Mouse (Mus musculus) CH12.LX (cell line): Measurements from ENCODE around the gene Gtf2h1. TPM values are rescaled to one million over a fixed set of nuclear protein-coding genes. Genes with fewer than 3 reads are reported as not detected.
"Not testable (repeated sequence)": the region's sequence is repeated elsewhere in the genome, so short reads cannot be mapped to it uniquely, and the experiment has no call there.

Source experiments
- DNase-seq: peaks from one replicate; pipeline ENCODE4 v3.0.0-alpha.2; 2013; ENCODE audit errors: extremely low read depth
- H3K27ac ChIP-seq: 2 replicates; pipeline ENCODE4 v1.5.1; 2012; ENCODE audit warnings: low read depth, mild to moderate bottlenecking, control low read depth, moderate library complexity; ENCODE audit not compliant: insufficient read depth
- H3K27me3 ChIP-seq: replicated peaks from 2 replicates; pipeline ENCODE3; 2012; ENCODE audit warnings: inconsistent platforms
- H3K36me3 ChIP-seq, 2 experiments: replicated peaks in 1 of 2; 2 replicates each; pipeline versions ENCODE3 to v1.6.1; 2012; ENCODE audit warnings: inconsistent platforms in 1 of 2, low read length in 1 of 2, mild to moderate bottlenecking in 1 of 2, mixed read lengths in 1 of 2, moderate library complexity in 1 of 2; ENCODE audit not compliant: control insufficient read depth in 1 of 2, insufficient read depth in 1 of 2
- H3K4me1 ChIP-seq, 2 experiments: 2 replicates each; pipeline ENCODE4 v1.6.1; 2012; ENCODE audit warnings: inconsistent platforms in 1 of 2, moderate library complexity in 1 of 2; ENCODE audit not compliant: insufficient read depth in 2 of 2, control insufficient read depth in 1 of 2
- H3K4me2 ChIP-seq: 2 replicates; pipeline ENCODE4 v1.6.1; 2012; ENCODE audit warnings: low read depth, mild to moderate bottlenecking, control low read depth; ENCODE audit not compliant: poor library complexity, insufficient read depth, severe bottlenecking
- H3K4me3 ChIP-seq, 3 experiments: fragments of 150-350 bp in 1 of 3; sonication (generic) in 1 of 3; replicated peaks in 1 of 3; 2 replicates each; pipeline versions ENCODE3 to v1.5.1; 2011 to 2012; ENCODE audit warnings: low read depth in 2 of 3, low read length in 2 of 3, mild to moderate bottlenecking in 2 of 3, moderate library complexity in 2 of 3, control low read depth in 1 of 3, improper control_type of control experiment in 1 of 3, inconsistent platforms in 1 of 3, mixed read lengths in 1 of 3; ENCODE audit not compliant: poor library complexity in 1 of 3
- H3K79me2 ChIP-seq: replicated peaks from 2 replicates; pipeline ENCODE4 v1.6.1; 2012; ENCODE audit warnings: mild to moderate bottlenecking, moderate library complexity; ENCODE audit not compliant: control insufficient read depth, poor library complexity, insufficient read depth, severe bottlenecking; ENCODE audit errors: extremely low read depth
- H3K9ac ChIP-seq: 2 replicates; pipeline ENCODE4 v1.6.1; 2012; ENCODE audit warnings: low read depth, mild to moderate bottlenecking, control low read depth, moderate library complexity; ENCODE audit not compliant: insufficient read depth
- H3K9me3 ChIP-seq: replicated peaks from 2 replicates; pipeline ENCODE3; 2012; ENCODE audit warnings: low read length, inconsistent platforms, mixed read lengths
- BHLHE40 ChIP-seq: IDR thresholded peaks from 2 replicates; pipeline ENCODE4 v1.6.1; 2011; ENCODE audit warnings: mild to moderate bottlenecking, low read depth, low read length, improper control_type of control experiment
- CHD1 ChIP-seq: IDR thresholded peaks from 2 replicates; pipeline ENCODE4 v1.6.1; 2012; ENCODE audit warnings: low read depth, low read length, improper control_type of control experiment, inconsistent platforms
- CHD2 ChIP-seq: IDR thresholded peaks from 2 replicates; pipeline ENCODE4 v1.6.1; 2011; ENCODE audit warnings: low read length, improper control_type of control experiment
- E2F4 ChIP-seq: IDR thresholded peaks from 2 replicates; pipeline ENCODE4 v1.6.1; 2011; ENCODE audit warnings: low read depth, low read length, improper control_type of control experiment; ENCODE audit not compliant: insufficient replicate concordance
- GABPA ChIP-seq: IDR thresholded peaks from 2 replicates; pipeline ENCODE4 v1.6.1; 2012; ENCODE audit warnings: low read depth, low read length, improper control_type of control experiment, inconsistent platforms; ENCODE audit not compliant: insufficient replicate concordance
- IRF4 ChIP-seq: IDR thresholded peaks from 2 replicates; pipeline ENCODE4 v1.6.1; 2014; ENCODE audit warnings: low read depth, mild to moderate bottlenecking, inconsistent platforms, low read length, improper control_type of control experiment
- MAX ChIP-seq: IDR thresholded peaks from 2 replicates; pipeline ENCODE4 v1.6.1; 2011; ENCODE audit warnings: low read length, improper control_type of control experiment
- MEF2A ChIP-seq: IDR thresholded peaks from 2 replicates; pipeline ENCODE4 v1.6.1; 2014; ENCODE audit warnings: low read depth, mild to moderate bottlenecking, inconsistent platforms, low read length, improper control_type of control experiment, borderline replicate concordance
- POLR2A ChIP-seq: IDR thresholded peaks from 2 replicates; pipeline ENCODE4 v1.6.1; 2011; ENCODE audit warnings: low read depth, mild to moderate bottlenecking, improper control_type of control experiment, low read length
- SIN3A ChIP-seq: IDR thresholded peaks from 2 replicates; pipeline ENCODE4 v1.6.1; 2012; ENCODE audit warnings: low read length, improper control_type of control experiment, inconsistent platforms
- TBP ChIP-seq: conservative IDR thresholded peaks from 2 replicates; pipeline ENCODE4 v1.6.1; 2011; ENCODE audit warnings: low read depth, low read length, improper control_type of control experiment
- TCF12 ChIP-seq: IDR thresholded peaks from 2 replicates; pipeline ENCODE4 v1.6.1; 2014; ENCODE audit warnings: low read depth, mild to moderate bottlenecking, inconsistent platforms, low read length, improper control_type of control experiment
- UBTF ChIP-seq: IDR thresholded peaks from 2 replicates; pipeline ENCODE4 v1.6.1; 2012; ENCODE audit warnings: low read depth, mild to moderate bottlenecking, inconsistent platforms, low read length, improper control_type of control experiment, moderate library complexity
- USF1 ChIP-seq: IDR thresholded peaks from 2 replicates; pipeline ENCODE4 v1.6.1; 2014; ENCODE audit warnings: low read depth, mild to moderate bottlenecking, inconsistent platforms, low read length, improper control_type of control experiment
- USF2 ChIP-seq: conservative IDR thresholded peaks from 2 replicates; pipeline ENCODE4 v1.6.1; 2011; ENCODE audit warnings: low read depth, low read length, improper control_type of control experiment
- ZKSCAN1 ChIP-seq: IDR thresholded peaks from 2 replicates; pipeline ENCODE4 v1.6.1; 2012; ENCODE audit warnings: low read depth, inconsistent platforms, low read length, improper control_type of control experiment, borderline replicate concordance
- ZMIZ1 ChIP-seq: IDR thresholded peaks from 2 replicates; pipeline ENCODE4 v1.6.1; 2012; ENCODE audit warnings: low read depth, mild to moderate bottlenecking, inconsistent platforms, low read length, improper control_type of control experiment
- dilution Hi-C: fragments of 300-500 bp; cut with MboI; formaldehyde crosslinking; loops from 2 replicates; pipeline ENCODE4 v1.14.3; 2020; ENCODE audit warnings: low sequenced_read_pairs; ENCODE audit not compliant: extremely low pct_unique_long_range_greater_than_20kb, extremely low pct_ligation_motif_present
- in situ Hi-C: fragments of 300-500 bp; cut with MboI; formaldehyde crosslinking; loops from 3 replicates; pipeline ENCODE4 v1.14.3; 2019; ENCODE audit warnings: low sequenced_read_pairs, low pct_ligation_motif_present, low pct_unique_long_range_greater_than_20kb, mixed read lengths
- polyA plus RNA-seq: library from polyadenylated mRNA; unstranded; fragments of >175 nt; gene quantifications from 2 replicates; pipeline ENCODE4 v1.2.1, GENCODE M21; 2012; ENCODE audit warnings: low read depth; ENCODE audit not compliant: insufficient read length
- total RNA-seq, 2 experiments: library from RNA; depleted of rRNA; stranded (reverse); fragments of 300-350 nt in 1 of 2; fragments of >200 nt in 1 of 2; gene quantifications; 2 replicates each; pipeline ENCODE4 v1.2.3; 2012 to 2014

Gtf2h1 gene
- total and polyA plus RNA-seq, 3 experiments, result 79.2 to 172 (median 161) TPM

GRCm38 (mm10) chr7:46814012-46814411 lies 18.1 kb downstream of the Gtf2h1 start:
- Histone ChIP-seq H3K9ac (no peak overlapping the region), H3K4me1 (no peaks in the 10 kb centered on the region), H3K27me3 (no peaks in the 10 kb centered on the region), H3K4me3 (no peak overlapping the region), H3K36me3 (peaks cover 41 to 74% of the 10 kb centered on the region in 2 experiments), H3K9me3 (no peaks in the 10 kb centered on the region), H3K27ac (no peak overlapping the region), H3K4me2 (no peak overlapping the region), H3K79me2 (no peaks in the 10 kb centered on the region)
- no peak for DNase-seq
- dilution Hi-C loops, result no loop called here
- no peak for TF ChIP-seq CHD1
- TF ChIP-seq SIN3A, result no peak
- TF ChIP-seq MAX, result no peak
- TF ChIP-seq E2F4, result no peak
- no peak for TF ChIP-seq TBP
- TF ChIP-seq GABPA, result no peak
- TF ChIP-seq POLR2A, result no peak
- no peak for TF ChIP-seq IRF4
- no peak for TF ChIP-seq USF1
- TF ChIP-seq BHLHE40, result no peak
- TF ChIP-seq UBTF, result no peak
- no peak for TF ChIP-seq CHD2
- no peak for TF ChIP-seq MEF2A
- no peak for TF ChIP-seq USF2
- TF ChIP-seq TCF12, result no peak
- no peak for TF ChIP-seq ZKSCAN1
- no peak for TF ChIP-seq ZMIZ1
- in situ Hi-C loops, result no loop called here

- H3K4me3 ChIP-seq, H3K79me2 ChIP-seq, H3K27ac ChIP-seq, H3K9ac ChIP-seq, H3K27me3 ChIP-seq, dilution Hi-C loops, in situ Hi-C loops, H3K4me2 ChIP-seq, DNase-seq, H3K4me1 ChIP-seq, H3K9me3 ChIP-seq: not testable (repeated sequence)
- H3K36me3 ChIP-seq, result peaks cover 33 to 75% of the 10 kb centered on the region in 2 experiments
These were observed 25.2 kb downstream of the Gtf2h1 start for GRCm38 (mm10) chr7:46820876-46821632.
